Mouse (Mus musculus) lung, postnatal 36 days (tissue): ENCODE data around the gene Lmo7.

ENCODE experiments used
- DNase-seq: peaks from one replicate; pipeline ENCODE4 v3.0.0; 2022; ENCODE audit warnings: mixed read lengths

The Lmo7 gene

GRCm38 (mm10) chr14:101964381-101964780 lies 234.6 kb downstream of the Lmo7 start:
- no peak for DNase-seq

DNA sequence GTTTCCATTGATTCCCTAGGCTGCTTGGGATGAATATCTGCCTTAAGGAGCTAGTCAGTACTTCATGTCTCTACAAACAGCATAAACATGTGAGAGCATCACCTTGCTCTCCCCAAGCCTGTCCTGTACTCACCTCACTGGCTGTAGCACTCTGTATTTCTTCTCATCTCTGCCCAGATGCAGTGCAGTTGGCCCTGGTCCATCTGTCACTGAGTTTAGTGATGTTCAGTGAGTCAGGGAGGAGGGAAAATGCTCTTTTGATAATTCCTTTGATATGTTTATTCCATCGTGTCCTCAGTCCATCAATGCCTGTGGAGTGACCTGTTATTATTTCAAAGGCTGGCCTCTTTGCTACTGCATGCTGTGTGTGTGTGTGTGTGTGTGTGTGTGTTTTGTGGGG lies 235.2 kb downstream of the Lmo7 start:
- DNase-seq, result no peak

GRCm38 (mm10) chr14:101972764-101973163 lies 243.0 kb downstream of the Lmo7 start:
- no peak for DNase-seq

GRCm38 (mm10) chr14:101973171-101973570 lies 243.4 kb downstream of the Lmo7 start:
- no peak for DNase-seq

- DNase-seq, result no peak
Measured at GRCm38 (mm10) chr14:101976021-101976685, 246.4 kb downstream of the Lmo7 start.
